Mouse (Mus musculus): ENCODE measurements around the gene Hdhd3. TPM values are rescaled to one million over a fixed set of nuclear protein-coding genes. Genes with fewer than 3 reads are reported as not detected.

Hdhd3 gene
- 10 to 100 TPM; 10.4 to 10.5 TPM for total RNA-seq (2021)

DNA sequence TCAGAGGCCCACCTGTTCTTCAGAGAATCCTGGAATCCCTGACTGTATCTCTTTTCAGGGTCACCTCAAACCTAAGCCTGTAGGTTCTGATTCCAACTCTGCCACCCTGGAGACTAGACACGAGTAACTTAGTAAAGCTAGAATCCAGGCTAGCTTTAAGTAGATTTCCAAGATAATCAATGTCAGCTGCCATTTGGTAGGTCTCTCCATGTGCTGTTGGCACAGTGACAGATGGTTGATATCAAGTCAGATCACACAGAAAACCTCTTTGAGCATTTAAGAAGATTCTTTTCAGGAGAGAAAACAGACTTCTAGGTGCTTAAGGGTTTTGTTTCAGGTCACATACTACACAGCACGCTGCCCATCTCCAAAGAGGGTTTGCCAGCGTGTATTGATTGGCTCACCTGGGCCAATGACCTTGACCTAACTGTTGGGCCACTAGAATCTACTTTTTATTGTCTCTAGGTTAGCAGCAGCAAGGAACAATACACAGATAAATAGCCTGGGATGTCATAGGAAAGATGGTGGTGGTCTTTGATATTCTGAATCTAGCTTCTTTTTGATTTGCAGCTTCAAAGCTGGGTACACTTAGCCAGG lies at the start of gene Hdhd3:
TSS of gene Hdhd3 (minus strand) at position 94 of the 597 bp plus-strand sequence.
- DNase-seq = no peak

DNA sequence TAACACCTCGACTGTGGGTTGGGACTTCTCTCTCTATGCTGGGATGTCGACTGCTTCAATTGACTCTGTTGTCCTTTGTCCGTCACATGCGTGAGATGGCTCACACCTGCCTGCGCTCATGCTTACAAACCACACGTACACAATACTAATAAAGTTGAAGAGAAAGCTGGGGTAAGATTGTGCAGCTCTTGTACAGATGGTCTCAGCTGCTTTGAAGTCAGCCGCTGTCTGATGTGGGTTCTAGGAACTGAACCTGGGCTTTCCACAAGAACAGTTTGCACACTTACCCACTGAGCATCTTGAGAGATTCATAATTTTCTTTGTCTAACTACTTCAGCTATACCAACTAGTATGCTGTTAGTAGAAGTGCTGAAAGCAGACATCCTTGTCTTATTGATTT lies 48.7 kb upstream of the Hdhd3 start:
- no peak for DNase-seq

DNA sequence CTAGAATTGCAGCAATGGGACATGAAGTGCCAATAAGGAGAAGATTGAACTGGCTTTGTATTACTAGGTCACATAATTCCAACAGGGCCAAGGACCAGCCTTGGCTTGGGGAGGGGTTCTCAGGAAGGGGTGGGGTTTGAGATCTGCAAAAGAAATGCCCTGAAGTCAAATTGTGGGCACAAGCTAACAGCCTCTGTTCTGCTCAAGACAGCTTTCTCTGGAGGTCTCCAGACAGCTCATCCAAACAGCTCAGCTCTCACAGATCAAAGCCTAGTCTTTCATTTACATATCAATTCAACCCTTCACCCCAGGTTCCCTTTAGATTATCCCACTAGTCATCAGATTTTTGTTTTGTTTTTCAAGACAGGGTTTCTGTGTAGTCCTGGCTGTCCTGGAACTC lies 41.5 kb upstream of the Hdhd3 start:
- DNase-seq = no peak

DNA sequence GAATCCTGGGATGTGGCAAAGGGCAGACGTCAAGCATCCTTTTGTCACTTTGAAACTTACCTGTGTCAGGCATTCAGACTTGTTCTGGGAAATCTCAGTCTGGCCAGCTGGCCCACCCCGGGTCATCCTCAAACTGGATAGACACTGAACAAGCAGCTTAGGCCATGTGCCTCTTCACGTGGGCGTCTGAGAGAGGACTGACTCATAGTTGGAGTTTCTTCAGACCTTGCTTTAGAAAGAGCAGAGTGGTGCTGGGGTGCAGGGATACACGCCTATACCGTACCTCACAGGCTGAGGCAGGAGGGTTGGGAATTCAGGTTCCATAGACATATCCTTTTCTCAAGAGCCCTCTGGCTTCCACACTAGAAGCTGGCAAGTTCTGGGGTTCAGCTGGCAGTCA lies 40.5 kb upstream of the Hdhd3 start:
- no peak for DNase-seq

DNA sequence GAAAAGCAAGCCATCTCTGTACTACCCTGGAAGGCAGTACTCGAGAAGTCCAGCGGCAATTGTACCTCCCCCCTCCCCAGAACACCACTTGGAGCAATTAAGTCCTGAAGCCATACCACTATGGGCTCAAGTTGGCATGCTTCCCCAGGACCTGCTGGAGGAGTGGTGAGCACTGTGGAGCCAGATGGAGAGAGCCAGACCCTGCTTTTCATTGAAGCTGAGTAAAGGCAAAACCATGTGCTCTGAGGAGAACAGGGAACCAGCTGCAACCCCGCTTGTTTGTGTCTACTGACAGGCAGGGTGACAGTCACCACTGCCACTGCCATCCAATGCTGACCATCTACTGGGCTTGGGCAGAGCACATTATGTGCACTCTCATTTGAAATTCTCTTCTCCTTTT lies 38.5 kb upstream of the Hdhd3 start:
- DNase-seq = no peak

DNA sequence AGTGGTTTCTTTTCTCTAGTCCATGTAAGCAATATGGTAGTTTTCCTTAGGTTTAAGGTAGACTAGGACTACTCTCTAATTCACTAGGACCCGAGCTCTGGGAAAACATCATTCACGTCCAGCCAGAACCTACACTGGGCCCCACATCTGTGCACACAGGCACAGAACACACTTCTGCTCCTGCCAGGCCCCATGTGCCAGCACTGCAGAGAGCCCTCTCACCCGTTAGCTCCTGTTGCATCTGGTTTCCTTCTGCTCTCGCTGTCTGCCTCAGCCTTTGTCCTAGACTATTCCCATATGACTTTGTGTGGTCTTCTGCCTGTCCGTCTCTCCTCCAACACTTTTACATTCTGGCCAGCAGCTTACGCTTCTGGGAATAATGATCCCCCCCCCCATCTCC lies 30.5 kb upstream of the Hdhd3 start:
- no peak for DNase-seq

DNA sequence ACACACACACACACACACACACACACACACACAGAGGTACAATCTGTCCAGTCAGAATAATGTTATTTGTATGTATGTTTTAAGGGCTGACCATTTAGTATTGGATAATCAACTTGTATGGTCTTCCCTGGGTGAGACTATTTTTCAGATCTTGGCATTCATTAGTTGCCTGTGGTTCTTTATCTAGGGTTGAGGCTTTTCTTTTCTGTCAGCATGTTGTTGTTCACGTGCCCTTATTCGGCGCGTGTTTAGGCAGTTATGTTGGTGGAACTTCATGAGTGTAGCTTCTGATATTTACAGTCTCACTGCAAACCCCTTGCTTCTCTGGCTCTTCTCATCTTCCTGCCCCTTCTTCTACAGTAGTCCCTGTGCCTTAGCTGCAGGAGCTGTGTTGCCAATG lies 24.4 kb upstream of the Hdhd3 start:
- DNase-seq = no peak

DNA sequence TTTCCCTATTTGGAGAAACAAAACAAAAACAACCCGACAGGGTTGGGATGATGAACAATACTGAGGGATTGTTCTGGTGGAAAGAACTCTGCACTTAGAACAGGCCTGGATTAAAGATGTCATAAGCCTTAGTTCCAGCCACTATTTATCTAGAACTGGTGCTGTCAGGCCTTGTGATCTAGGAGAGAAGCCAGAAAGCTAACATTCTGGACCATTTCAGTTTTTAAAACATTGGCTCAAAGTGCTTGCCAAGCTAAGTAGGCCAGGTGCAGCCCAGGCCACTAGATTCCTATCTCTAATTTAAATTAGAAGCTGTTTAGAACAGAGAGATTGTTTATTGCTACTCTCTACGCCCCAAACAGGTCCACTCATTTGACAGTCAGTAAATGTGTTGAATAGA lies 23.0 kb upstream of the Hdhd3 start:
- DNase-seq = no peak

DNA sequence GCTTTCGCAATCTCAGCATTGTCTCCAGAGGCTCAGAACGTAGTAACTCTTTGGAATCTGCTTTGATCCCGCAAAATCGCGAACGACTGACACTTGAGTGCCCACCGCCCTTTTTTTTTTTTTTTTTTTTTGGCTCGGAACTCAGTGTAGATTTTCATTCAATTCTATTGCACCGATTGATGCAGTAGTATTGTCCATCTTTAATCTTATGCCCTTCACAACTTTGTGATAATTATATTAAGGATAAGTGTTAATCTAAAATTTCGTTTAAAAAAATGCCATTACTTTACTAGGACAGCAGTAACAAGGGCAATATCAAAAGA lies 22.2 kb upstream of the Hdhd3 start:
- DNase-seq = no peak

DNA sequence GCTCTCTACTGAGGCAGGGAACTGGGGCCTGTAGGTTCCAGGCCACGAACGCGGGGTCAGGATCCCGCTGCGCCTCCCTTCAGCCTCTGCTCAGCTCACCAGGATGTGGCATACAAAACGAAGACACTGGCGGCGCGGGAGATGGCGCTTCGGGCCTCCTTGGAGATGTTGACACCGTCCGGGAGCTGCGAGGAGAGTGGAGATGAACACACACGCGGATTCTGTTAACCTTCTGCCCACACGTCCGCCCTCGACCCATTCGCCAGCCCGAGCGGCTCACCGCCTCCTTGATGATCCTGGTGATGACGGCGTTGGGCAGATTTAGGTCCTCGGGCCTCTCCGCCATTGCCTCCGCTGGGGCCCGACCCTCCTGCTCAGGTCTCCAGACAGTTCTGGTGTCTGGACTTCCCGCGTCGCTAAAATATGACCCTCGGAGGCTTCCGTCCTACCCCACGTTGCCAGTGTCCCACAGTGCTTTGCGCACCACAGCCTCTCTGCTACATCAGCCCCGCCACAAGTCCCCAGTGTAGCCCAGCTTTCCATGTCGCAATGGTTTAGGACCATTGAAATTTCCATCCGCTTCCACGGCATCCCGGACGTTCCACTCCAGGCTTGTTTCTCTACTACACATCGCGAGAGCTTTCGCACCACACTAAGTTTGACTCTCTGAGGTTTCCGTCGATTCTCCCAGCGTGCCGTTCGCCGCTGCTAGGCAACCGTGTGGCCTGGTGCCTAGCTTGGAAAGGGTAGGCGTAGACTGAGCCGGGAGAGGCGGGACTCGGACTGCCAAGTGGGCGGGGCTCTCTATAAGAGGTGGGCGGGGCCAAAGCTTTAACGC lies 21.6 kb upstream of the Hdhd3 start, which contains the start of the genes Pole3 and 4933430I17Rik:
TSS of gene Pole3 (minus strand) at position 418 of the 838 bp plus-strand sequence.
TSS of gene 4933430I17Rik (plus strand) at position 719 of the 838 bp plus-strand sequence.
- DNase-seq = peak; percentile 96

DNA sequence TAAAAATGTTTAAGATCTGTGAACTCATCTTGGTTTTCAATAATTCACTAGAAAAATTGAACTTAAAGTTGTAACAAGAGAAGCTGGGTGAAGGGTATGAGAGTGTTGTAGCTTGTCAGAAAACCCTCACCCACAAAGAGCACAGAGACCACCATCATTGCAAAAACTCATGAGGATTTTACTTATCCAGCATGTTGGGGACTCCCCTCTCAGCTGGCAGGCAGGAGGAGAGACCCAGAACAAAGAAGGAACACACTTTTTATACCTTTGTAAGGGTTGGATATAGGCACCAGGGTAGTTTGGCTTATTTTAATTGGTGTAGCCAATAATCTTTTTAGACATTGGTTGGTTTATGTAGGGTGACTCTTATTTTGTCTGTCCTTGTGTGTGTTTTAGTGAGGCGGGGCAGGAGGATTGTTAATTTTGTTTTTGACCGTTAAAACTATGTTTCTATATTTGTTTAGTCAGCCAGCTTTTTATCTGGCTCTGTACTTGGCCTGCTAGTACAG lies 17.7 kb upstream of the Hdhd3 start:
- no peak for DNase-seq

DNA sequence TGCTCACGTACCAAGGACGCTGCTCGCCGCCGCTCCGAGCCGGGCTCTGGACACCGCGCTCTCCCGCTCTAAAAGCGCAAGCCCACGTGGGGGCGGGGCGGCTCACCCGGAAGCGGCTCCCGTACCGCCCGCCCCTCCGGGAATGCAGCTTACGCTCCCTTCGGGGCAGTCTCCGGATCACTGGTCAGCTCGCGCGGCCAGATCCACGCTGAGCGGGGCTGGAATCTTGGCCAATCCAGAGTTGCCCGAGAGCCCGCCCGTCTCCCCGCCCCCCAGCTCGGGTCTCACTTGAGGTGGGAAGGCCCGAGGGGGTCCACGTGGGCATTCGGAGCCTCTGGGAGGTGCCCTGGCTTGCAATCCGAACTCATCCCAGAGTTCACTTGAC lies 16.6 kb upstream of the Hdhd3 start, which contains the start of gene Alad:
TSS of gene Alad (minus strand) at position 70 of the 385 bp plus-strand sequence.
- DNase-seq = peak; percentile 82 to 86

DNA sequence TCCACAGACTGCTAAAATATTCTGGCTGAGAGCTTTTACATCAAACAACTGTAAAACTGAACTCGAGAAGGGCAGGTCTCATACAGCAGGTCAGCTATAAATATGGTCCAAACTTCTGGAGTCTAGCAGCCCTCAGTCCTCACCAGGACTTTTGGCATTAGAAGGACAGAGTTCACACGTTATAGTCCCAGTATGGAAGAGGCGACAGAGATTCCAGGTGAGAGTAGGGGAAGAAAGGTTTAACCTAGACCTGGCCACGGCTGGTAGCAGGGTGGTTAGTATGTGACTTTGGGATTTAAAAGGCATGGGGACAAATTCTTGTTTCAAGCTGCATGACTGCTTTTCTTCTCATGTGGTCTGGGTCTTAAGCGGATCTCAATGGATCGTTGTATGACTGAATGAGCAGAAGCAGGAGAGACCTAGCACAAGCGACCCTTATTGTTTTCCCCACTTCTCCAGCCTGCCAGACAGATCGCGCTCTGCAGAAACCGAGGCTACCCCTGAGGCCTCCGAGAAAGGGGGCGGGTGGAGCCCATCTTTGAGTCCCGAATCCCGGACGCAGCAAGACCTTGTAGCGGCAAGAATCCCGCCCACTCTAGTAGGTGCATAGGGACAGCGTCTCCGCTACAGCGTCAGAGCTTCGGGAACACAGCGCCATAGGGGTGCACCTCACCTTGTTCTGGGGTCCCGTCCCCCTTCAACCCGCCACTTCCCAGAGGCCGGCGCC lies 16.0 kb upstream of the Hdhd3 start:
- DNase-seq = no peak

DNA sequence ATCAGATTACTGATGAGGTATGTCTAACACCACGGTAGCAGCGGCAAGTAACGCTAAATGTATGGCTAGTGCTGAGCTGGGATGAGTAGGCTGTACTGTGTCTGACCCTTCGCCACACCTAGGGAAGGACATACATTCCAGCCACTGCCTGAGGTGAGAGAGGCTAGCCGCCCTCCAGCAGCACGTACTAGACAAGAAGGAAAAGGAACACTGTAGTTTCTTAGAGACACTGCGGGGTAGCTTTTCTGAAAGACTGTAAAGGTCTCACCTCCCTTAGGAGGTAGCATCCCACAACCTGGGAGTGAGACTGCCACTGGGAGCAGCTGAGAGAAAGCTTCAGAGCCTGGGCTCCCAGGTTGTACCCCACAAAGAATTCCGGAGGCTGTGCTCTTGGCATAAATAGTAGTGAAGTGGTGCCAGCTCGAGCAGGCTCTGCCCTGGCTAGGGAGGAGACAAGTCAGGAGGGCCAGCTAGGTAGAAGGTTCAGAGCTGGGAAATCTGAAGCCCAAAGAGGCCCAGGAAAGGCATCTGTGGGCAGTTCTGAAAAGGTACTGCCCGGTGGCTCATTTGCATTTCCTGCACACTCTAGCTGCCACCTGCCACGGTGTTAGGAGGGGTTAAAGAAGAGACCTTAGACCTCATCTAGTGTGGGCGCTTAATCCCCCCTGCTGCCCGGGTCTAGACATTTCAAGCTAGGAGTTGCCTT lies 15.3 kb upstream of the Hdhd3 start:
- DNase-seq = no peak

DNA sequence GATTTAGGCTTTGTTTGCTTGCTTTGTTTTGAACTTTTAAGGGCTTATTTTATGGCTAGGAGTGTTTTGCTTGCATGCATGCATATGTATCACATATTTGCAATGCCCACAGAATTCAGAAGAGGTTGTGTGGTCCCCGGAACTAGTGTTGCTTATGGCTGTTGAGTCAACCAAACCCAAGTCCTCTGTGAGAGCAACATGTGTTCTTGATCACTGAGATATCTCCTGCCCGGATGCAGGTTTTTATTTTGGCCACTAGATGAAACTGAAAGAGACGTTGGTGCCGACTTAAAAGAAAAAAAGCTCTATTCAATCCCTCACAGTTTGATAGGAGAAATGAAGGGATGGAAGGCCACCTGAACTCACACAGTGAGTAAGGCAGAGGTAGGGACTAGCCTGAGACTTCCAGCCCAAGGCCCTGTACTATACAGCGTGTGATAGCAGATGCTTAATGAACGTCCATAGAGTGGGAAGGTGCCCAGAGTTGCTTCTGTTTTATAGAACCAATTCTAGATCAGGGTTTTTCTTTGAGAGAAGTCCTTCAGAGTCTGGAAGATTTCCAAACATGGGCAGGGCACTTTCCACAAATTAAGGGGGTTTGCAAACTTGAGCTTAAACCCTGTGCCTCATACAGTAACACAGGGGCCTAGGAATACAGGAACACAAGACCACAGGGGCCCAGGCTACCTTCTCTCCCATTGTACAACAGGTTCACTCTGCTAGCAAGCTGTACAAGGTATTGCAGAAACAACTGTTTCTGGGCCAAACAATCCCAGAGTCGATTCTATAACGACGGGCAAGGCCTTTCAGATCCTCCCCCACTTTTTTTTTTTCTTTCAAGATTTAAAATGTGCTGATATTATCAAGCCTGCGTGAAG lies 14.5 kb upstream of the Hdhd3 start:
- no peak for DNase-seq

DNA sequence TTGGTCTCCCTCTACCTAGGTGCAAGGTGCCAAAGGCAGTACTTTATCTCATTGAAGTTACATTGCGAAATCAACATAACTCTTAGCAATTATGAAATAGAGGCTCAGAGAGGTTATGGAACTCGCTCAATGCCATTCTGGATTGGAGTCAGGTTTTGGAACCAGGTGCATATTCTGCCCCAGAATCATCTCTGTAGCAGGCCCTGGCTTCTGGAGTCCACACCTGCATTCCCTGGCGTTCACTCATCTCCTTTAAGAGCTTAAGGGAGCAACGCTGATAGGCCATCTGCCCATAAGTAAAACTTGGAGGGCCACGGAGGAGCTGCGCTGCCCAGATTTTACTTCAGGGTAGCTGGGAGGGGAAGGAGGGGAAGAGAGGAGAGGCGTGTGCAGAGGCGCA lies 13.8 kb upstream of the Hdhd3 start:
- DNase-seq = no peak

DNA sequence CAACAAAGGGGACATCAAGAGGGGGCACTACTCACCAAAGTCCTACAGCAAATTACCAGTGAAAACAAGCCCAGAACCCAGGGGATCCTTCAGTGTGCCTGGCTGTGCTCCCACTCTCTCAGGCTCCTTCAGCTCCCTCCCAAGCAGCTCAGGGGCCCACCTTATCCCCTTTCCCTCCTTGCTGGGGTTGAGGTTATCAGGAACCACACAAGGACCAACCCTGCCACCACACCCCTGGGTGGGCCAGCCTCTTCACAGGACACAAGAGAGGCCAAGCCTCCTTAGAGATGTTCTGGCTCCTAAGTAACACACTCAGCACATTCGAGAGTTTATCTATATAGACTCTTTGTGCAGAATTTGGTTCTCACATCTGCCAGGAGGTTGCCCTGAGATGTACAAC lies 13.3 kb upstream of the Hdhd3 start:
- DNase-seq = no peak

DNA sequence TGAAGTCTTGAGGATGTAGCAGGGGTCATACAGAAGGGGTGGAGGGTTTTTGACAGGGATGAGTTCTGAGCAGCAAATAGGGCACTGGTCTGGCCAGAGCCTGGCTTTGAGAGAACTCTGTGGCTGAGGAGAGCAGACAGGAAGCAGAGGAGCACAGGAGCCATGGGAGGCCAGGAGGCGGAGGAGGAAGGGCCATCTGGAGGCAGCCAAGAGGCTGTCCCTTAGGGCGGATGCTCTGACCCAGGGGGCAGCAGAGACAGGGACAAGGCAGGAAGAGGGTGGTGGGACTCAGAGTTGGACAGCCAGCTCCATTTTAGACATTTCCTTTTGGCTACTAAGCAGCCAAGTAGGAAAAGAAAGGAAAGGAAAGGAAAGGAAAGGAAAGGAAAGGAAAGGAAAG lies 12.8 kb upstream of the Hdhd3 start:
- DNase-seq = no peak

DNA sequence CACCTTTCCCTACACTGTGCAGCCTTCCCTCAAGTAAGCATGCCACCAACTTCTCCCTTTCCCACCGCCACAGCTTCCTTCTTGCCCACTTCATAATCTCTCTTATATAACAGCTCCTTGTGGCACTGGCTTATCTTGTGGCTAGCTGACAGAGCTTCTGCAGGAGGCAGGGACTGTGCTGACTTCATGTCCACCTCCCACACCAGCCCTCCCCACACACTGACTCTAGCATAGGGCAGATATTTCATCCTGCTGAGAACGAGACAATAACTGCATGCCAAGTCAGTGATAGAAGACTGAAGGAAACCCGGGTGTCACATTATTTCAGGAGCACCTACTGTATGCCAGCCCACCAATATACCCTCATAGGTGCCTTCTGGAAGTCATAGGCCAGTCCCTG lies 12.2 kb upstream of the Hdhd3 start:
- no peak for DNase-seq

DNA sequence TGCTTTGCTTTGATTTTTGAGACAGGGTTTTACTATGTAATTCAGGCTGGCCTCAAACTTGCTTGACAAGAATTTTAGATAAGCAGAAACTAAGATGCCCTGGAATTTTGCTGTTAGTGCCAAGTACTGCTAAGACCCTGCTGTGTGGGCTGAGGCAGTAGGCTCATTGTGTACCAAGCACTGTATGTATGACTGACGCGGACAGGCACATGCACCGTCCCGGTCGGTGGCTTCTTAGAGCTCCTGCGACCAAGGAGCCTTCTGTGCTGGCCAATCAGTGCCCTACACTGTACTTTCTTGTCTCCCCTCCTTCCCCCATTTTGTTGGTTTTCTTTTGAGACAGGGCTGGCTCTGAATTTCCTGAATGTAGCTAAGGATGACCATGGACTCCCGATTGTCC lies 11.7 kb upstream of the Hdhd3 start:
- no peak for DNase-seq

DNA sequence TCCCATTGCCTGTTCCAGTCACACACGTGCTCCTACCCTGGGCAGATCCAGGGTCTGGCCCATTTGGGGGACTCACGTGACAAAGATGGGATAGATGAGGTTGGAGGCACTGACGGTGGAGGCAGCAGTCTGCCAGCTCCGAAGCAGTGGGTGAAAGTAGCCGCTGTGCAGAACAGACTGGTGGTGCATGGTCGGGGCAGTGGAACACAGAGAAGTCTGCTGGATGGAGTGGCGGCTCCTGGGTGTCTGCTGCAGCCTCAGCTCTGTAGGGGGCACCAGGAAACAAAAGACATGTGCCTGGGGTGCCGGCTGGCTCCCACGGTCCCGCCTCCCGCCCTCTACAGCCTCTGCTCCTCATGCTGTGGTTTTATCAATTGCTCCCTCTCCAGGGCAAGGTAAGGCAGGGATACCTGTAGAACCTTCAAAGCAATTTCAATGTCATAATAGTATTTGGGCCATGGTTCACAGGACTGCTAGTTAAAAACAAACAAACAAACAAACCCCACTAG lies 10.8 kb upstream of the Hdhd3 start:
- no peak for DNase-seq
